Mouse (Mus musculus): Measurements from ENCODE around the gene Dmbx1.

Gene Dmbx1

GRCm38 (mm10) chr4:115939295-115940102 is at the start of gene Dmbx1:
Dmbx1 (minus strand) TSS chr4:115939926.
- peak; percentile 15 for DNase-seq (ENCODE audit: low spot score)

DNA sequence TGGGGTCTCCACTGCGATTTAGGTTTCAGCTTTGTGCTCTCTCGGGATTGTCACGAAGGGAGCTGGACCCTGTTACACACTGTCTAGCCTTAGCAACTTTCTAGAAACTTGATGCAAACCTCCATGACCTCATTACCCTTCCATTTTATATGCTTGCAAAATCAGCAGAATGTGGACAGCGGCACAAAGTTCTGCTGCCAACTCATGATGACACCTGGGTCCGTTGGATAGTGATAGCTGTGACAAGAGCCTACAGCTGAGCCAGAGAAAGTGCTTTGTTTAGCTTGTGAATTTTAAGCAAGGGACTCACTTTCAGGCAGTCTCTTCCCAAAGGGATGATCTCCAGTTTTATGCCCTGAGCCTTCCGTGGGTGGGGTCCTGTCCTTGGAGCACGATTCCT is 49.7 kb upstream of the Dmbx1 start:
- DNase-seq (ENCODE audit: low spot score): no peak

GRCm38 (mm10) chr4:115987858-115988530 is 48.3 kb upstream of the Dmbx1 start:
- DNase-seq (ENCODE audit: low spot score): no peak

DNA sequence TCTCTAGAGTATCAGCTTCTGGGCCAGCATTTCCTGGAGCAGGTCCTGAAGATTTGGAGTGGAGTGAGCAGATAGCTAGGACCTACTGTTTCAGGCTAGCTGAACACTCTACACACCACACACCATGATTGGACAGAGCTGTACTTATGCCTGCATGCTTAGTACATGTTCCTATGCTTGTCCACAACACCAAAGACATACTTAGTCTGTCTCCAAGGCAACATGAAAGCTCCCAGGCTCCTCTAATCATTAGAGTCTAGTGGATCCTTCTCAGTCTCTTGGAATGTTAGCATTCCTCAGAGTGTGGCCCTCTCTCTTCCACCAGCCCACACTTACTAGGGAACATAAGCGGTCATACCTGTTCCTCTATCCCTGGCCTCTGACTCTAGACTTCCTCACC is 47.7 kb upstream of the Dmbx1 start:
- DNase-seq (ENCODE audit: low spot score): no peak

GRCm38 (mm10) chr4:115984967-115985366 is 45.2 kb upstream of the Dmbx1 start:
- no peak for DNase-seq (ENCODE audit: low spot score)

GRCm38 (mm10) chr4:115984111-115984510 is 44.4 kb upstream of the Dmbx1 start:
- DNase-seq (ENCODE audit: low spot score): peak; percentile 83

DNA sequence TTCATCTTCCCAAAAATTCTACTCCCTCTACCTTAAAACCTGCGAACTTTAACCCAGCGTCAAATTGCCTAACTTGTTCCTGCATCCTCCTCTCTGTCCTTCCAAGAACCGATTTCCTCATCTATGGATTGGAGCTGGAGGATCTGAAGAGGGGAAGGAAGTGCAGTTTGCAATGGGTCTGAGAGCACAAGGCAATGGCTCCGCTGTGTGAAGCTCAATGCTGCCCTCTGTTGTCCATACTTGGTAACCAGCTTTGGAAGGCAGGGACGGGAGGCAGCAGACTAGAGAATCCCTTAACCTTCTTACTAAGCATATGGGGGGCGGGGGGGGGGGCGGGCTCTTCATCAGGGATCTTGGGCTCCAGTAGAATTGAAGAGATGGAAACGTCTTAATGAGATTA is 41.0 kb upstream of the Dmbx1 start:
- DNase-seq (ENCODE audit: low spot score): peak; percentile 52

- no peak for DNase-seq (ENCODE audit: low spot score)
Observed at GRCm38 (mm10) chr4:115979437-115979836, 39.7 kb upstream of the Dmbx1 start.

- DNase-seq (ENCODE audit: low spot score): no peak
Observed at GRCm38 (mm10) chr4:115978911-115979310, 39.2 kb upstream of the Dmbx1 start.

DNA sequence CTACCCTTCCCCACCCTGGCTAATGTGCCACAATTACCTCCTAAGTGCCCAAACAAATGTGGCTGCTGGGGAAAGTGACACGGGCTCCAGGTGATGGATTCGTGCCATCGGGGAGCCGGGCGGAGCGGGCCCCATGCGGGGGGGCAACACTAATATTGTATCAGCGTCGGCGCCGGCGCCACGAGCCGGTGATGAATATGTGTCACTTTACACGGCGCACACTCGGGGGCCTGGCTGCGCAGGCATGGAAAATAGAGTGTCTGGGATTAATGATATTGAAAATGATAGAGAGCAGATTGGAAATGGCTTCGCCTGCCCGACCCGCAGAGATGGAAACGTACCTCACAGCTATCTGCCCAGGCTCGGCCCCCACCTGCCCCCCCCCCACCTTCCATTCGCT is 32.8 kb upstream of the Dmbx1 start:
- DNase-seq (ENCODE audit: low spot score): no peak

DNA sequence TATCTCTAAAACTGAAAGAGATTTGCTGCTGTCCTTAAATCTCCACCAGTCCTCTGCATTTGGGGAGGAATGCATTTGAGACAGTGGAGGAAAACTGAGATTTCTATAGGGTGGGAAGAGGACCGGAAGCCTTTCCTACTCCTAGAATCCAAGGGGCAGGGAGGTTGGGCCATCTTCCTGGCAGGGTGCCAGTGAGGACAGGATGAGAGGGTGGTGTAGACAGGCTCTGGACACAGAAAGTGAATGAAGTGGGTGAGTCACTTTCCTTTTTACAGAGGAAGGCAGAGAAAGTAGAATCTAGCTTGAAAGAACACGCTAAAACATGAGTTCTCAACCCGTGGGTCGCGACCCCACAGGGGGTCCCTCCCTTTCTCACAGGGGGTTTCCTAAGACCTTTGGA is 24.7 kb upstream of the Dmbx1 start:
- DNase-seq (ENCODE audit: low spot score): no peak

DNA sequence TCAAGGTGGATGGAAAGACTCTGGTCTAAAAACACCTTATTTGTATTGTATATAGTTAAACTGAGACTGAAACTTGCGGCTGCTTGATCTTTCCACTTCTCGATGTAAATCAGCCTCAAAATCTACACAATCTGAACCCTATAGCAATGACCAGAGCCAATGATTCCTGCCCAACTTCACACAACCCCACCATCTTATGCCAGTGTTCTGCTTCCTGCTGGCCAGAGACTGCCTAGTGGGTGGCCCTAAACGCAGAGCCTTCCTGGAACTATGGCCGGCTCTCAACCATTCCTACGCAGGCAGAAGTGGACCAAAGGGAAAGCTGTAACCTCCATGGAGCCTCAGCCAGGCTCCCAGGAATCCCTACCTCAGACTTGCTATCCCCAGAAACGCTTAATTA is 24.0 kb upstream of the Dmbx1 start:
- no peak for DNase-seq (ENCODE audit: low spot score)

DNA sequence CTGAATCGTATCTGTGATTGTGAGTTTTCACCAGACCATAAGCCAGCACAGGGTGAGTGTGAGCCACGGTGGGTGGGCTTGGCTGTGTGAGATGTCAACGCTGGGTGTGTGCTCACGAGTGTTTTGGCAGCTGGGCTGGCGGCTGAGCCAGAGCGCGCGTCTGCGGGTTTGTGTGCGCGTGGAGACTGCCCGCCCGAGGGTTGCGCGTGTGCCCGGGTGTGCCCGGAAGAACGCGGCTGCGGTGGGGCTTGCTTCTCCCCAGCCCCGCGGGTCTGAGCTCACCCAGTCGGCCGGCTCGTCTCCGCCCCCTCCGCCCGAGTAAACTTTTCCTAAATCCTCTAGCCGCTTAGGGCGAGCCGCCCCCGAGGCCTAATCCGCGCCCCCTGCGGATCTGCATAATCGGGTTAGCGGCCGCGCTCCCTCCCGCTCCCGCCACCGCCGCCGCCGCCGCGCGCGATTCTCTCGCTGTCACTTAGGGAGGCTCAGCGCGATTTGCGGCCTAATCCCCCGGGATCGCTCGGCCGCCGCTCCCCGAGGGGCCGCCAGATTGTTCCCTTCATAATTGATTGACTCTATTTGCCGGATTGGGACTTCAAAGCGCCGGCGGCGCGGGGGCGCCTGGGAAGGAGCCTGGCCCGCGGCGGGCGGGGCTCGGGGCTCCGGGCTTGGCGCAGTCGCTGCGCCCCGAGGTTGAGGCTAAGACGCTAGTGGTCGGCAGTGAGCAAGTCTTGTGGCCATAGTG is 23.1 kb upstream of the Dmbx1 start:
- peak; percentile 46 for DNase-seq (ENCODE audit: low spot score)

GRCm38 (mm10) chr4:115961991-115962390 is 22.3 kb upstream of the Dmbx1 start:
- no peak for DNase-seq (ENCODE audit: low spot score)

DNA sequence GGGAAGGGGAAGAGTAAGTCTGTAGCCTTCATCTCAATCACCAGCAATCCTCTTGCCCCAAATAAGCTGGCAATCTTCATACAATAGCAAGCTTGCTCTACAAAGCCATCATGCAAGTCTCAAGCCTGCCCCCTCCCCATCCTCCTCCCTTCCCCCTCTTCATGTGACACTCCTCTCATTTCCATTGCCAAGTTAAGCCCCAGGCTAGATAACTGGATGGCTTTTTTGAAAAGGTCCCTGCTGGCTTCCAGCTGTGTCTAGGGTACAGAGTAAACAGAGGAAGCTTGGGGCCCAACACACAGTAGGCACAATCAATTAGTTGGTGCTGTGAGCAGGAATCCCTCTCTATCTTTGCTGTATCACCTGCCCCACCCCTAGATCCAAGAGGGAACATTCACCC is 19.8 kb upstream of the Dmbx1 start:
- DNase-seq (ENCODE audit: low spot score): no peak

DNA sequence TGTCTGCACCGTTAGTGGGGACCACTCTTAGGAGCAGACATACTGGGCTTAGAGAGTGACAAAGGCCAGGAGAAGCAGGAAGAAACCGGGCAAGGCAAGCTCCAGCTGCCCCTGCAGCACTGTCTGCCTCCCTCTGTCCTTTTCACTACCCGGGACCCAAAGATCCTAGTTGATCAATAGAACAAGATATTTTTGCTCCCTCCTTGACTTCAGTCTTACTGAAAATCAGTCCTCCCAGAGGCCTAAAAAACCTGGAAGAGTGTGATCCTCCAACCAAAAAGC is 15.7 kb upstream of the Dmbx1 start:
- no peak for DNase-seq (ENCODE audit: low spot score)

DNA sequence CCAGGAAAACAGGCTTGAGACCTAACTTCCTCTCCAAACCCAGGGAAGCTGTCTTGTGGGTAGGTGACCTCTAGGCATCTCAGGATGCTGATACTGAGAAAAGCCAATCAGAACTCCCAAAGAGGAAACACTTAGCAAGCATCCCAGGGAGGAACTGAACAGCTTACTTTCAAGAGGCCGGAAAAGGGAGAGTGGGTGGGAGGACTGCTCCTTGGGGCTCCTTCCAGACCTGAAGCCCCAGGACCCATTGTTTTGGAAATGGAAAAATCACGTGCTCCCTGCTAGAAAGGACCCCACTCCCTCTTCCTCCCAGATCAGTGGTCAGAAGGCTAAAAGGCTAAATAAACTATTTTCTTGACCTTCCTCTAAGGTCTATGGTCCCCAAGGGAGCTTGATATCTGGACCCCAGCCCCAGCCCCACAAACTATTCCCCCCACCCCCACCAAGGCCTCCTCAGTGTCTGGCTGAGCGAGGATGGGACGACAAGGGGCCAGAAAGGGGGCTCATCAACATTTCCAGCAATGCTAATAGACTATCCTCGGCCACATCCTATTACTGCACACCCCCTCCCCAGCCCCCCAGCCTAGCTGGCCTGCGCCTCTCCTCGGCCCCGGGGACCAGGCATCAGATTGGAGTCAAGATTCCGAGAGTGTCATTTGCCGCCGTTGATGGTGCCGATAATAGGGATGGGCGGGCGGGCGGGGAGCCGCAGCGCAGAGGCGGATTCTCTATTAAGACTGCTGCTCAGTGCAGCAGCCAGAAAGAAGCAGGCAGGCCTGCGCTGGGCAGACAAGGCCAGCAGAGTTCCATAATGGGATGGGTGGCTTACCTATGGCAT is 15.1 kb upstream of the Dmbx1 start:
- no peak for DNase-seq (ENCODE audit: low spot score)

DNA sequence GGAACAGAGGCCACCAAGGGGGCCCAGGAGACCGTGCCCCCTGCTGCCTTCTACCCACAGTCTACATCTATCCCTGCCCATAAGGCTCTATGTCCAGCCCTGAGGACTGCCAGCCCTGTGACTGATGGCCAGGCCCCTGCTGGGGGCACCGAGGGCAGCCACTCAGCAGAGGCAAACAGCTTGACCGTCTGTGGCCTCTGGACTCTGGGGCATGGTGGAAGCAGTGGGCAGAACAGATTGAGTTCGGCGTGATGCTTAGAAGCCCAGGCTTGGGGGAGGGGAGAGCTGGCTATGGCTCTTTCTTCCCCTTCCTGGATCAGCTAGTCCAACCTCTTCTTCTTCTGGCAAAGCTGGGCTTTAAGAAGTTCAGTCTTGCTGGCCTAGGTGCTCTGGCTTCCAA is 13.8 kb upstream of the Dmbx1 start:
- no peak for DNase-seq (ENCODE audit: low spot score)

GRCm38 (mm10) chr4:115952758-115953157 is 13.0 kb upstream of the Dmbx1 start:
- peak; percentile 33 for DNase-seq (ENCODE audit: low spot score)

GRCm38 (mm10) chr4:115943669-115944314 is 4.1 kb upstream of the Dmbx1 start:
- no peak for DNase-seq (ENCODE audit: low spot score)

DNA sequence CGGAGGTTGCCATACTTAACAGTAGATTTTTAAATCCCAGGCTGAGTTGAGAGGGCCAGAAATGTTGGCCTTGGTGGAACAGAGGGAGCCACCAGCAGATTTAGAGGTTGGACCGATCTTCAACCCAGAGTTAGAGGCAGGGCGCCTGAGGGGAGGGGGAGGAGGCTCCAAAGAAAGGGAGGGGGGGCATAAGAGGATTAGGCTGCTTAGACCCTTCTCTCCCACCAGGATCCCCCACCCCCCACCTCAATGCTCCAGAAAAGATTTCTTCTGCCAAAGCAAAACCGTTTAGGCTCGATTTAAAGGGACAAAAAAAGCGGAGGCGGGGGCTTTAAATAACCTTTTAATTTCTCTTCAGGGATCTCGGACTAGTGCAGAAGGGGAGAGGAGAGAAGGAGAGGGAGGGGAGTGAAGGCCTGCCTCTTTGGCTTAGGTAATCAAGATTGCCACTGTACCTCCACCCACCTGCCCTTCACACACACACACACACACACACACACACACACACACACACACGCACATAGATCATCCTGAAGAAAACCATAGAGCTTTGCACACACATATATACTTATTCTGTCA is 1.6 kb upstream of the Dmbx1 start:
- DNase-seq (ENCODE audit: low spot score): no peak
